Mouse (Mus musculus) inflammation-experienced regulatory T-cells, adult 16 weeks (primary cell): ENCODE data around the gene Trabd. TPM values are rescaled to one million over a fixed set of nuclear protein-coding genes. Genes with fewer than 3 reads are reported as not detected.

ENCODE experiments used
- polyA plus RNA-seq: library from polyadenylated mRNA; unstranded; fragments of 100-300 nt; shearing (Covaris generic); gene quantifications from one replicate; pipeline ENCODE4 v1.2.1, GENCODE M21; 2017

The Trabd gene
- polyA plus RNA-seq = 69.7 TPM

DNA sequence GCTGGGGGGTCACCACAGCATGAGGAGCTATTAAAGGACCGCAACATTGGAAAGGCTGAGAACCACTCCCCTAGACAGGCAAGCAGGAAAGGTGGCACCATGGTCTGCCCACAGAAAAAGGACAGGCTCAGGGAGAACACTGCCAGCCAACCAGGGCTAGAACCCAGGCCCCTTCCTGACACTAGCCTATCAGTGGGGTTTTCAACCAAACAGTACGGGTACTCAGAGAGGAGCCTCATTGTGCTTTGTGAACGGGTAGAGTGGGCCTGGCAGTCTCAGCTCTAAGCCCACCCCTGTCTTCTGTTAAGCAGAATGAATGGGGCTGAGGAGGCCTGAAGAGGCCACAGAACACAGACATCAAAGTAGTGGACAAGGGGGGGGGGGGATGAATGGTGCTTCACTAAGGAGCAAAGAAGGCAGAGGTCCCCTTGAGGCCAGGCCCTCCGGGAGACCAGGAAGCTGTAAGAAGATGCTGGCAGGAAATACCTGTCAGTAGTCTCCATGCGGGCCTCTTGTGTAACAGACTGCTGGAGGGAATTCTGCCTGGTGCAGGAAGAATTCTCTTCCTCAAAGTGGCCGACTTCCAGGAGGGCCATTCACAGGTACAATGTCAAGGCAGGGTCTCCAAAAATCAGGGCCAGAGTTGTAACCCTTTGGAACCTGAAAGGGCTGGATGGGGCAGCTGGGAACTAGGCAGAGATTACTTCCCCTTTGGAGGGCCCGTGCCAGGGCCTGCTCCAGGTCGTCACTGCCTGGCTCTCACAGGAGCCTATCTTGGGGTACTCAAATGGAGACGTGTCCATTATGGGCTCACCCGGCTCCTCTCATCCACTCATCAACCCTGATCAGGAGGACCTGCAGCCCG is at the start of gene Trabd:
Gene Trabd (plus strand): TSS at position 512 of the 865 bp plus-strand sequence.

DNA sequence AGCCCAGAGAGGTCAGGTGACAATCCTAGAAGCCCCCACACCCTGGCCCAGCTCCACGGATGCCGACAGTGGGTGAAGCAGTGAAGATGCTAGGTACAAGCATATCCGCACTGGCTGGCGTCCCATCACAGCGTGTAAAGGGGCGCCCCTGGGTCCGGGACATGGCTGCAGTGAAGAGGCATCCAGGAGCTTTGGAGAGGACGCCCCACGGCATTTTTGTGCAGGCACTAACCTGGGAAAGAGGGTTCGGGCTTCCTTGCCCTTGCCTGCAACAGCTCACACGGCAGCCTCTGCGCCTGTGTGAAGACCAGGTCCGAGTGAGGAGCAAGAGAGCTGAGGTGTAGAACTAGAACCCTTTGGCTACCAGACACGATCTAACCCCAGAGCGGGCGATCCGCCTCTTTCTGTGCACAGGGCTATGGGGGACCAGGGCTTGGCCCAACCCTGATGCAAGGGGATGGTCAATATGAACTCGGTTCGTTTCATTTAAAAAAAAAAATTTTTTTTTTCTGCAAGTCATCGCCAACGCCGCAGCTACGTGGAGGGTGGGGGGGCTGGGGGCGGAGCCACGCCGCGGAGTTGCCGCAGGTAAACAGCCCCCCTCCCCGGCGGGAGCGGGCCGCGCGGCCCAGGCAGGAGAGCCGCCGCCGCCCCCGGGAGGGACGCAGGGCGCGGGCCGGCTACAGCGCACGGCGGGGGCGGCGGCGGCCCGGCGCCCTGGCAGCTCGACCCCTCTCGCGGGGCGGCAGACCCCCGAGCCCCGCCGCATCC is 15.6 kb upstream of the Trabd start, which contains the start of gene Panx2:
Gene Panx2 (plus strand): TSS at position 574 of the 771 bp plus-strand sequence.

DNA sequence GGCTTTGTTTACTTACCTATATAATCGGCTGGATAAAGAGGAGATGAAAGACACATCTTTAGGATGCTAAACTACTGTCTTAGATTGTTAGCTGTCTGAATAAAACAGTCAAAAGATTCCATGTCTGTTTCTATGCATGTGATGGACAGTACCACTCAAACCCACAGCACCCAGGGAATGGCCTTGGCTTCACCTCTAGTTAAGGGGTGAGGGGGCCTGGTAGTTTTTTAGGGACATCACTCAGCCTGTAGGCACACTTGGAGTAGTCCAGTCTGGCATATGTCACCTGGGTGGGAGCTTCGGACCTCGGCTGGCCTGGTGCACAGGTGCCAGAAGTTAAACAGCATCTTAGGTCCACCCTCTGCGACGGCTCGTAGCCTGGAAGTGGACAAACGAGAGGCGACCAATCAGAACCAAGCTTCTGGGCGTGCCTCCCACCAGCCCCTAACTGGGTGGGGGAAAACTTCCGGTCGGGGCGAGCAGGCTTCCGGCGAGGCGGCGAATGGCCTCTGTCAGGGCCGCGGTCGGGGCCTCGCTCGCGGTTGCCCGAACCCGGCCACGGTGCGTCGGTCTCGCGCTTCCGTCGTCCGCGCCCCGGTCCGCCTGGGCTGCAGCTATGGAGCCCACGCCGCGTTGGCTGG is 13.8 kb downstream of the Trabd start, which contains the start of gene Selenoo:
Gene Selenoo (plus strand): TSS at position 478 of the 641 bp plus-strand sequence.

DNA sequence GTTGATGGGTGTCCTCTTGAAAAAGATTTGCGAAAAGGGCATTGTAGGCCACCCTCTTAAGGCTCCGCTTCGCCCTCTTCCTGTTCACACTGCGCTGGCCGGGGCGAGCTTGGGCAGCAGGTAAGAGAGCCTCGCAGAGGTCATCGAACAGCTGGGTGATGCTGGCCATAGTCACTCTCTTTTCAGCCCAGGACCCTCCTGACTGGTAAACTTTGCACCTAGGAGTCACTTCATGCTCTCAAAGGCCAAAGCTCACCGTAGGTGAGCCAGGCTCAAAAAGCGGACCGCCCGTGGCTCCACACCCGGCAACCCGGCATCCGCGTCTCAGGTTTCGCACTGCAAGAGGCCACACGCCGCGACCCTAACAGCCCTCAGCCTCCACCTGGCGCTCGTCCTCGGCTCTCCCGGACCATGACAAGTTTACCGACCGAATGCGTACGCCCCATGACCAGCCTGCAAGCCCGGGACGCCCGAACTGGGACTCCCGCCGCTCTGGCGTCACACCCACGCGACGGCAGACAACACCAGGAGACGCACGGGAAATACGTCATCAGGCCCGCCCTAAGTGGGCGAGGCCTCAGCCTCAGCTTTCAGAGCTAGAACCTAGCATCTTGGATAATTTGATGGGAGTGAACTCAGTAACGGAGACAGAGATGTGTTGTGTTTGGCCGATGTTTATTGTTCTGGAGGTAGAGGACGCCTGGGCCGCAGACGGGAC is 47.9 kb downstream of the Trabd start, which contains the start of gene Tubgcp6:
Gene Tubgcp6 (minus strand): TSS at position 464 of the 718 bp plus-strand sequence.

DNA sequence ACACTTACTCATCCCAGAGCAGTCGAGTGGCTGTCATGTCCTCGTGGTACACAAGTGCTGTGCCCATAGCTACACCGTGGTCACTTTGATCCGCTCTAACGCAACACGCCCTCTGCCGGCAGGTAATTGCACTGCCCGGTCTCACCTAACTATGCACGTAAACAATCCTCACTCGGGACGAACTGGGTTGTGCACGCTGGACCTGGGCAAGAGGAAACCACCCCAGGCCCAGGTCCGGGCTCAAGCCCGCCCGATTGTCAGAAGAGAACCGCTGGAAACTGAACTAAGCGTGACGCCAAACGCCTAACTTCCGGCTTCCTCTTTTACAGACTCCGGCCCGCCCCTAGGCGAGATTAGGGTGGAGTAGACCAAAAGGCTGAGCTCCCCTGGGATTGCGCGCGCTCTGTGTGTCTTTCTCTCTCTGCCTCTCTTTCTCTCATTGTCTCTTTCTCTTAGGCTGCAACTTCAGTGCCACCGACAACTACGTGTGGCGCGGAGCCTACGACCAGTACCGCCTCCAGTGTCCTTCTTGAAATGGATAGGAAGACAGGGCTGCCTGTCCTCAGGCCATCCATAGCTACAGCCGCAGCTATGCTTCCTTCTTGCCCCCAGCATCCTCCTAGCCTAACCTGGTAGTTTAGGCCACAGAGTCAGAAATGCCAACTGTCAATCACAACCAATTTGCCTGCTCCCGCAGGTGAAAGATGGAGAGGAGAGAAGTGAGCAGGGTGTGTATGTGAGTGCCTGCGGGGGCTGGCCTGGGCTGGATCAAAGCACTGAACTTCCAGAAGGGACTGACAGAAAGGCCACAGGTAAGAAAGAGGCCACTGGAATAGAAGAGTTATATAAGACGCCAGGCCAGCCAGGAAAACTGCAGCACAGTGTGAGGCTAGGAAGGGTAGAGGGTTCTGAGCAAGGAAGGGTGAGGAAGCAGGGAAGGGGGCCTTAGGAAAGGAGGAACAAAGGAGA is 53.7 kb downstream of the Trabd start, which contains the start of gene Hdac10:
Gene Hdac10 (minus strand): TSS at position 319 of the 969 bp plus-strand sequence.

Other genes with a start within 250 kb of the Trabd start
- 3.5 TPM for gene Pim3, start 212.9 kb upstream of the Trabd start, polyA plus RNA-seq
- gene Ttll8, start 120.7 kb upstream of the Trabd start, polyA plus RNA-seq = not detected
- not detected for gene Mlc1, start 96.1 kb upstream of the Trabd start, polyA plus RNA-seq
- gene Mov10l1, start 92.2 kb upstream of the Trabd start, polyA plus RNA-seq = not detected
- gene Panx2, start 15.4 kb upstream of the Trabd start, polyA plus RNA-seq = 0.30 TPM
- 6.0 TPM for gene Selenoo, start 14.0 kb downstream of the Trabd start, polyA plus RNA-seq
- gene Tubgcp6, start 48.0 kb downstream of the Trabd start, polyA plus RNA-seq = 35.9 TPM
- gene Hdac10, start 53.6 kb downstream of the Trabd start, polyA plus RNA-seq = 77.6 TPM
- gene Mapk12, start 65.6 kb downstream of the Trabd start, polyA plus RNA-seq = 10.2 TPM
- gene Mapk11, start 74.5 kb downstream of the Trabd start, polyA plus RNA-seq = 54.8 TPM
- gene Plxnb2, start 105.7 kb downstream of the Trabd start, polyA plus RNA-seq = 6.9 TPM
- 52.0 TPM for gene Dennd6b, start 121.4 kb downstream of the Trabd start, polyA plus RNA-seq
- 6.3 TPM for gene Ppp6r2, start 136.4 kb downstream of the Trabd start, polyA plus RNA-seq
- gene Sbf1, start 240.2 kb downstream of the Trabd start, polyA plus RNA-seq = 78.2 TPM
- gene Adm2, start 247.6 kb downstream of the Trabd start, polyA plus RNA-seq = not detected